Mouse (Mus musculus): ENCODE measurements around the gene Grb7. TPM values are rescaled to one million over a fixed set of nuclear protein-coding genes. Genes with fewer than 3 reads are reported as not detected.

Gene Grb7
- total RNA-seq, 2 experiments from 2014 or later = 0.21 to 0.30 TPM

DNA sequence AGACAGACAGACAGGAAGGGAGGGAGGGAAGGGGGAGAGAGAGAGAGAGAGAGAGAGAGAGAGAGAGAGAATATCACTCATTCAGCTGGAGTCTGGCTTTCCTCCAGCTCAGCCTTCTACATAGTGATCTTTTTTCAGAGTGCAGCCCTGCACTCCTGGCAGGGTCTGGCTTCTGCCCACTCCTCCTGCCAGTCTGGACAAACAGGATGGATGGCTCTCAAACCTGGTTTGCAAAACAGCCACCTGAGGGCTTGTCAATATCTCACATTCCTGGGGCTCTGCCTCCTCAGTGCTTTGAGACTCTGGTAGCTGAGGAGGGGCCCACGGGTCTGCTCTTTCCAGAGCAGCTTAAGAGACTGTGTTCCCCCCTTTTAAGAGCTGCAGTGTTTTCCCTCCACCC is 956 bp upstream of the Grb7 start:
- no peak for DNase-seq

DNA sequence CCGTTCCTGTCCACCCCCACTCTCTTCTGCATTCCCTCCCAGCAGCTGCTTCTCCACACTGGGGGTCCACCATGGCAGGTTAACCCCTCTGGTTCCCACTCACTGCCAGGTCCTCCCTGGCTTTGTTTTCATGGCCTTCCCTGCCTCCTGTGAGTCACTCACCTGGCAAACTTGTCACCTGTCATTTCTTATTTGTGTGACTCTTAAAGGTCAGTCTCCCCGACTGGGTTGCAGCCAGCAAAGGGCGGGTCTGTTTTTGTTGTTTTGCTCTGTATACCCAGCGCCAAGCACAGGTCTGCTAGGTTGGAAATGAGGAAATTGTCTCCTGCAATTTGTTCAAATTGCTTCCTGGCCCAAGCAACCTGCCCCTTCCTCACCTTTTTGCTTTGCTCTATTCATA is 515 bp upstream of the Grb7 start:
- DNase-seq = no peak

DNA sequence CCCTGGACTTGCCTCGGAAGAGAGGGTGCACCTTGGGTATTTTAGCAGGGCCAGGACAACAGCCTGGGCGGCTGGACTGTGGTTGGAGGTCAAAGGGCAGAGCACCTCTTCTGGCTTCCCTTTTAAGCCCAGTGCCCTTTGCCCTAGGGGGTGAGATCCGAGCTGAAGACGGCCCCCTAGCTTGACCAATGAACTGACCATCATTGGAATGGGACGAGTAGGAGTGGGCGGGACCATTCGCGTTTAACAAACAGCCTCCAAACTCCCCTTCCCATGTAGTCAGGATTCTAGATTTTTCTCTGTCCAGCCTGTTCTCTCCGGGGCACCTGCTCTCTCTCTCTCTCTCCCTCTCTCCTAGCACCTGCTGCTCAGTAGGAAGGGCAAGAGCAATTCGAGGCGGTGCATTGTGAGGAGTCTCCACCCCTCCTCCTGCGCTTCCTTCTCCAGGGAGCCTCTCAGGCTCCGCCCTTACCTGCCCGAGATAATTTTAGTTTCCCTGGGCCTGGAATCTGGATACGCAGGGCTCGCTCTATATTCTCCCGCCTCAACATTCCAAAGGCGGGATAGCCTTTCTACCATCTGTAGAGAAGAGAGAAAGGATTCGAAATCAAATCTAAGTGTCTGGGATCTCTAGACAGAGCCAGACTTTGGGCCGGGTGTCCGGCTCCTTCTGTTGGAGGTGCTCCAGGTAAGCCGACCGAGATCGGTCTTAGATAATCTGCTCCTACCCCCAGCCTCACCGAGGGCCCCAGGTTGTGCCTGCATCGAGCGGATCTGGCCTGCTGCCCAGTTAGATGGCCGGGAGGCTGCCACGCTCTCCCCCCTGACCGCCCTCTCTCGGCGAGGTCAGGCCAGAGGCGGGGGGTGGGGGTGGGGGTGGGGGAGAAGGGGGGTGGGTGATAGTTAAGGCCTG is 624 bp downstream of the Grb7 start:
- no peak for DNase-seq

DNA sequence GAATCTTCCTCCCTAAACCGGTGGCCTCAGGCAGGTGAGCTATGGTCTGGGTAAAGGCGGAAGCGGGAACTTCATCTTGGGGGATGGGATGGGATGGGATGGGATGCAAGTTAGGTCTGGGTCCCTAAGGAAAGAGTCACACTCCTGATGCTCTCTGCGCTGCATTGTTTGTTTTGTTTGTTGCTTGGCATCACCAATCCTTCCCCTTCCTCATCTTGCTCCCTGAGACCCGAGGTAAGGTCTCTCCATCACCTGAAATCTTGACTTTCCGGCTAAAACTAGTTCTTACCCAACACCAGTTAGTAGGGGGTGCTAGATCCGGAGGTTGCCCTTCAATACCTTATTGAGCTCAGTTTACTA is 1.3 kb downstream of the Grb7 start:
- DNase-seq = no peak

DNA sequence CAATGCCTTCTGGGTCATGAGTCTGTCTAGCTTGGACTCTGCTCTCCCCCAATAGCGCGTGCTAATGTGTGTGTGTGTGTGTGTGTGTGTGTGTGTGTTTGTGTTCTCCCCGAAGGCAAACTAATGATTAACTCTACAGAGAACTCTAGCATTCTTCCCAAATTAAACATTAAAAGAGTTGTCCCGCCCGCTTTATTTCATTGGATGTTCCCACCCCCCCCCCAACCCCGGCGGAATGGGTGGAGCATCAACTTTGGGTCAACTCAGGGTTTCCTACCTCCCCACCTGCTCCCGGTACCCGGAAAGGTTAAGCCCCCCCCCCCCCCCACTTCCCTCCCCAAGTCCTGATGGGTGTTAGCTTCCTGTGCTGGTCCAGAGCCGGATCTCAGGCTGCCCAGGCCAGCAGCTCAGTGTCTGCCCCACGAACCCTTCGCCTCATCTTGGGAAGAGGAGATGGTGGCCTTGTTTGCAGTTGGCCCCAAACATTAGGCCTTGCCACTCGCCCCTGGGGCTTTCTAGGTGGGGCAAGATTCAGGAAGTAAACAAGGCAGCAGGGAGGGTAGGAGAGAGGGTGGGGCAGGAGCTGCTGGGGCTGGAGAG is 2.1 kb downstream of the Grb7 start:
- DNase-seq = no peak

DNA sequence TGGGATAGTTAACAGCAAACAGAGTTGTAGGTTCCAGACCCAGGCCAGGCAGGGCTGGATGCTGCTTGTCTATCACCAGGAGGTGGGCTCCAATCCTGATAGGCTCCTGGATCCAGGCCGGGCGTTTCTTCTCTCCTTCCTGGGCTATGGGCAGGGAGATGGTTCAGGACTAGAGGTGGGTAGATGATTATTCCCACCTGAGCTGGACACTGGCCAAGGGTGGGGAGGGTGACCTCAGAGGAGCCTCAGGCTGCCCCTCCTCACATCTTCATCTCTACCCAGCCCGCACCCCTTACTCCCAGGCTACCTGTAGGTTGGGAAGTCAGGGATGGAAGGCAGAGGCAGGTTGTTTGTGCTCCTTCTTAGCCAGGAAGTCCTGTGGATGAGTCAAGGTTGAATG is 3.2 kb downstream of the Grb7 start:
- no peak for DNase-seq

DNA sequence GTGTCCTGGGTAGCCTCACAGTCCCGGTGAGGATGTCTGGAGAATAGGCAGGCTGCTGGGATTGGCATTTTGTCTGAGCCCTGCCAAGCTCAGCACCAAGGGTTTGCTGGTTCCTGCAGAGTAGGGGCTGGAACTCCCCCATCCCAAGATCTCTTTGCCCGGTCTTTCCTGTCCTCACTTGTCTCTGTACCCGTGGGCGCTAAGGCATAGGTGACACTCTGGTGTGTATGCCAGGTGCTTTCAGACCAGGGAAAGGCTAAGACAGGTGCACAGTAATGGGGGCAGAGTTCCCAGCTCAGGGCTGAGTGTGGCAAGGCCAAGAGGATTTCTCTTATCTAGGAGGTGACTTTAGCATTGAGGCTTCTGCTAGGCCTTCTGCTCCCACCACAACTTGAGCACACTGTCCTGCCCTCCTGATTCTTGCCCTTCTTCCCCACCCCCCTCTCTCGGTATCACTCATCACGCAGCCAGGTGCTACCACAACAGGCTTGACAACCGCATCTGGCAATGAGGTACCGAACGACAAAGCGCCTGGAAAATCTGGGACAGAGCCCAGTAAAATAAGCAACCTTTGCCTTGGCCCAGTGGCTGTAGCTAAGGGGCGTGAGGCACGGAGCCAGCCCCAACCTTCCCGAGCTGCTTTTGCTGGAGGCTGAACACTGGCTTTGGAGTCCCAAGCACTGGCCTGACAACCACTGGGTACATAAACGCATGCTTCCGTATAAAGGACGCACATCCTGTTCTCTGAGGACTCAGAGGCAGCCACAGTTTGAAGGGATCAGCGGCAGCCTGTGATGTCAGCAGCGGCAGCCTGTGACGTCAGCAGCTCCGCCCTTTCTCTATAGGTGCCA is 4.0 kb downstream of the Grb7 start:
- DNase-seq = peak; percentile 34 to 46

DNA sequence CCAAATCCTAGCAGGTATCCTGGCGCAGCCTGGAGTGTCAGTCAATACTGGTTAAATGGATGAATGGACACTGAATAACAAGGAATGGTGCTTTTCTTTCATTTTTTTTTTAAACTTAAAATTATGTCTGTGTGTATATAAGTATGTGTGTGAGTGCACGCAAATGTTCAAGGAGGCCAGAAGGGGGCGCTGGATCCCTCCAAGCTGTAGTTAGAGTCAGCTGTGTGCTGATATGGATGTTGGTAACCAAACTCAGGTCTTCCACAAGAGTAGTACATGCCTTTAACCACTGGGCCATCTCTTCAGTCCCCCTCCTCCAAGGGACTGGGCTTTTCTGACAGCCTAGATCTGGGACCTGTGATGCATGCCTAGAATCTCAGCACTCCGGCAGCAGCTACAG is 9.3 kb downstream of the Grb7 start:
- DNase-seq = no peak

DNA sequence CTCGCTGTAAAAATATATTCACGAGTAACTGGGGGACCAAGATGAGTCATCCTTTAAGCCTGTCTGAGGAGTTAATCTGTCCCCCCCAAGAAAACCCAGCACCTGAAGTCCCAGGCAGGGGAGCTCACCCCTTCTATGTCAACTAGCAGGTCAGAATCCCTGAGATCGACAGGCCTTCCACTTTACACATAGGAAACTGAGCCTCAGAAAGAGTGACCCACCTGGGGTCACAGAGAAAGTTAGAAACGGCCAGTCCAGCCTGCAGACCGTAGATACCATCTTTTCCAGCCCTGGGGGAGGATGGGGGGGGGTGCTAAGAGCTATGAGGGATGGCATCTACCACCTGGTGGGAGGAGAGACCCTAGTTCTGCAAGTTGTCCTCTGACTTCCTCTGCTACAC is 10.4 kb downstream of the Grb7 start:
- DNase-seq = no peak

DNA sequence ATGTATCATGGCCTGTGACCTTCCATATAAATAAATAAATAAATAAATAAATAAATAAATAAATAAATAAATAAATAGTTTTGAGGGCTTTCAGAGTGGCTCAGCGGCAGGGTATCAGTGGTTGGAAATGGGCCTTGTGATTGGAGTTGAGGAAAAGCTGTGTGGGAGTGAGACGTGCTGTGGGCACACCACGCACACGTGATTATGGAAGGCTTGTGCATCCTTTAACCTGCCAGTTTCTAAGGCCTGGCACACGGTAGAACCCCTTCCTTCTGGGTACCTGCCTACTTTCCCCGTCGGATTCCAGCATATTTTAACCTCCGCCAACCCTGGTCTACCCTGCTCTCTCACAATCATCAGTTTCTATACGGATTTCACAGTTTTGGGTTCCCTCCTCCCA is 10.8 kb downstream of the Grb7 start:
- DNase-seq = no peak

DNA sequence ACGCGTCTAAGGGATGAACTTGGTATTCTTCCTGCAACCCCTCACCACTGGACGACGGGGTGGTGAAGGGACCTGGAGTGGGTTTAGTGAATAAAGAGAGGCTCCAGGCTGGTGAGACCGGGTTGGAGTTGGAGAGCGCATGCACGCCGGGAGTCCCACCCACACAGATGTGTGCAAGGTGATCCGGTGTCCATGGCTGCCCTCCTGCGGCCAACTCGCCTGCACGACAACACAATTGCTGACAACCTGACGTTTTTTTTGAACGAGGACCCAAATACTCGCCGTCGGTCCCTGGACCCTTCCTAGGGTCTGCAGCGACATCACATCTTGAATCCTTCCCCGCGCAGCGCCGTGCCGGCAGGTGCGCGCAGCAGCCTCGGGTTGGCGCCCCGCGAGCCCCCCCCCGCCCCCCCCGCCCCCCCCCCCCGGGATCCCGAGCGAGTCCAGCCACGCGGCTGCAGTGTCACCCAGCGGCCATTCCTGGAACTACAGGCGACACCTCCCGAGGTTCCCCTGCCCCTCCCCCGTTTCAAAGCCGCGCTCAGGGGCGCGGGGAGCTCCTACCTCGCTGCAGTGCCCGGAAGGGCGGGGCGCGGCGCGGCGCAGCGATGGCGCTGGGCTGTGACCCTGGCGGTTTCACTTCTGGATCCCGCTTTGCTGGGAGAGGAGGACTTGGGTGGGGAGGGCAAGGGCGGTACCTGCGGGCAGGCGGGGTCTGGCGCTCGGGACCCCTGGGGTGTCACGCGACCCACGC is 11.3 kb downstream of the Grb7 start:
- peak; percentile 85 to 91 for DNase-seq

DNA sequence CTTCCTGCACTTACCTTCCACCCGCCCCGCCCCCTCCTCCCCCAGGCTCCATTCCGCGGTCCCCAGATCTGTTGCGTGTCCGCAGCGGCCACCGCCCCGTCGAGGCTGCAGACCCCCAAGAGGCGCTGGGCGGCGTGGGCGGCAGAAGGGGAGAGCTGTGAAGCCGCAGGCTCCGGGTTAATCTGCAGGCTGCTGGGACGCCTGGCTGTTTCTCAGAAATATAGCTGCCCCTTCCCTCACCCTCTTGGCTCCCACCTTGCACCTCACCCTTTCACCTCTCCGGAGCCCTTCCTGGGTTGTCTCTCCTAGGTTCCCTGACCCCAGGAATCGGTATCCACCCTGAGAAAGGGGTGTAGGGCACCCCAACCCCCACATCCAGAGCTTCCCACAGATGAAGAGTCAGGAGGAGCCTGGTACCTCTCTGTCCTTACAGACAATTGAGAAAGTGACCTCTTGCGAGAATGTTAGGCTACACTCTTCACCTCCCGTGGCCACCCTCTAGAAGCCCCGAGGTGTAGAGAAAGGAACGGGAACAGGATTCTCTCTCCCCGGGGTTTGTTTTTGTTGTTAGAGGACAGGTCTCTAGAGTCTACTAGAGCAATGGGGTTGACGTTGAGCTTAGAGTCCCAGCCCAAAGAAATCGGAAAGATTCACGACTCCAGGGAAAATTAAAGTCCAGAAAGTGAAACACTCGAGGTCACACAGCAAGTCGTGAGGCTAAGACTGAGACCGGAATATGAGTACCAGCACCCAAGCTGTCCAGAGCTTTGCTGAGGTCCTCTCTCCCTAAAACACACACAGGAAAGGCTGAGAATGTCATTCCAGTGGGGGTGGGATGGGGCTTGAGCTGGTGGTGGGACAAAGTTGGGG is 12.2 kb downstream of the Grb7 start:
- no peak for DNase-seq

DNA sequence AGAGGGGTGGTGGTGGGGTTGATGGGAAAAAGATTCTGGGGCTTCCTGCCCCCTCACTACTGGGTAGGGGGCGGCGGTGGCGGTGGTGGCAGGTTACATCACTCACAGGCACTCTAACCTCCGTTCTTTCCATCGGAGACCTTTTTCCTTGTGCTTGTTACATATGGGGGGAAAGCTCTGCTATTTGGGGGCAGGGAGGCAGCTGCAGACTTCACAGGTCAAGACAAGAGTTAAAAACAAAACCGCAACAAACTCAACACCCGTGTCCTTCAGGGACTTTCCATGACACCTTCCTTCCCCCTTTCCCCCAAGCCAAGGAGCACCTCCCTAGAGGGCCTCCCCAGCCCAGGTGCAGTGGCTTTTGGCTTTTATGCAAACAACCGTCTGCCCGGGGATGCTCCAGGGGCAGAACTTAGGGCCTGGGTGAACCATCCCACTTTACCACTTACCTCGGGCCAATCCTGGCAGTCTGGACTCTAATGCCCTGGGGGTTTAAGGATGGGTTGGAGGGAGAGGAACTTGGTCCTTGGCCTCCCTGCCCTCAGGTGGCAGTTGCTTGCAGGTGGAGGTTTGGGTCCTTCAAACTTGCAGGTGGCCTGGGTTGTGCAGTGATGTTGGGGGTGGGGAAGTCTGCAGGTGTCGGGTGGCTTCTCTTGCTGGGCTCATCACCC is 13.0 kb downstream of the Grb7 start:
- no peak for DNase-seq

DNA sequence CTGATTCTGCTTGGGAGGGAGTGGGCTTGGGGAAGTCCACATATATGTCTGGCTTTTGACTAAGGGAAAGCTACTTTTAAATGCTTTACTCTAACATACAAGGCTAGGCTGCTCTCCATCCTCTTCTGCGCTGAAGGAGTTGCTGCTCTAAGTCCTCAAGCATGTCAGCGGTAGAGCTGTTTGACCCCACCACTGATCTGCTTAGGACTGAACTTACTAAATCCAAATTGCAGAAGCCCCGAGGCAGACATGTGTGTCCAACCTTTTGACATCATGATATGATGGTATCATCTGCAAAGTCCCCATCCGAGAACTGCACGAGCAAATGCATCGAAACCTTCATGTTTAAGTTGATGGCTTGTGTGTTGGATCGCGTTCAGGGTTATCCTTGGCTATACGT is 13.7 kb downstream of the Grb7 start:
- no peak for DNase-seq

DNA sequence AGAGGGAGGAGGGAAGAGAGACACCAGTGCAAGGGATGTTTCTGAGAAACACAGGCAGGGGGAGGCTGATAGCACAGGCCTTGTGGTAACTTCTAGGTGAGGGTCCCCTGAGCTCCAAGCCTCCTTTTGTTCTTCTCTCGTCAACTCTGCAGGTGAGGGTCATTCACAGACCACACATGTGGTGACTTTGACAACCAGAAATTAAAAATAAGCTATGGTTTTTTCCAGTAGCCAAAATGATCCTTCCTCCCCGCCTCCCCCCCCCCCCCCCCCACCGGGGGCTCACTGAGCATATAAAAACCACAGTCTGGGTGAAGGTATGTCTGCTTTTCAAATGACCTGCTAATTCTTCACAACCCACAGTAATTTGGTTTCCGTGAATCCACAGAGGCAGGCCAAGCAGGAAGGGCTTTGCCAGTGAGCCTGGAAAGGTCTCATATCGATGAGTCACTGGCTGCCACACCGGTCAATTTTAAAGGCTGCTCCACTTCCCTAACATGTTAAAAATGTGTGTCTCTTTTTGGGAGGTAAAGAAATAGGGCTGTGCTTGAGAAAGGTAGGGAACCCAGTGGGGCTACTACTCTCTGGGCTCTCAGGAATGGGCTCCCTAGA is 15.0 kb downstream of the Grb7 start:
- no peak for DNase-seq

DNA sequence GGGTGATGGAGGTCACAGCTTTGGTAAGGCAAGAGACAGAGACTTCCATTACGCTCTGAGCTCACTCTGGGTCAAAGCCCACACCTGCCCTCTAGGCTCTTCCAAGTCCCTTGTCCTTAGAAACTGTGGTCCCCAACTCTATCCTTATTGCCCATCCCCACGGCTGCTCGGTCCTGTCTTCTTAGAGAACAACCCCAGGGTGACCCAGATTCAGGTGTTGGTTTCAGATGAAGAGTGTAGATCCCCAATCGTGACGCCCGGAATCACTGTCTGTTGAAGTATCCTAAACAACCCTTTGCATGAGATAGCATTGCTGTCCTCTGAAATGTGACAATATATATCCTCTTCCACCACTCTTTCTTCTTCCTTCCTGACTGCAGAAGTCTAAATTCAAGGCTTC is 16.1 kb downstream of the Grb7 start:
- no peak for DNase-seq

DNA sequence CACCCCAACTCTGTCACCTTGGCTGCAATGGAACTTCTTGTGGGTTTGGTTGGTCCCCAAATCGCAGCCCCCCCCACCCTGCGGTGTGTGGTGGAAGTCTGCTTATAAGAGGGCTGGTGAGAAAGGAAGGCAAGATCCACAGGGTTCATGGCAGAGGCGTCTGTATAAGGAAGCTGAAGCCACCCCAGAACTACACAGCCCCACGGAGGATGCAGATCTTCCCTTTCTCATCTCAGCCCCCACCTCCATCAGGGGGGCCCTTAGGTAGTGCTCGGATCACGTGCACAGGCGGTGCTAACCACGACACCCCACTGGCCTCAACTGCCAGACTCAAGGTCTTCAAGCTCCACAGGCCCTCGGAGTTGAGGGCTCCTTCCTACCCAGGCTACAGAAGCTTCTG is 17.7 kb downstream of the Grb7 start:
- DNase-seq = no peak

DNA sequence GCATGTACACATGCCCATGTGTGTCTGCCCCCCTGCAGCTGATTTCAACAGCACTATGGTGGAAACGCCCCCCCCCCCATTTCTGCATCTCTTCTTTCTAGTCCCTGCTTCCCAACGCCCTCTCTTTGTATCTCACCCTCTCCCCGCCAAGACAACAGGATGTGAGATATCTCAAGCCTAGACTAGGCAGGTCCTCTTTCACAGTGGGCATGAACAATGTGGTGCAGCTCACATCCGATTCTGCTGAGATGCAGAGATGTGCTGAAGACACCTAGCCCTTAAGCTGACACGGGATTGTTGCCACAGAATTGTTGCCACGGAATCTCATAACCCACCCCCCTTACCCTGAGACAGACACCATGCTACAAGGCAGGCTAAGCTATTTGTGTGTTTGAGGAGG is 18.3 kb downstream of the Grb7 start:
- no peak for DNase-seq

DNA sequence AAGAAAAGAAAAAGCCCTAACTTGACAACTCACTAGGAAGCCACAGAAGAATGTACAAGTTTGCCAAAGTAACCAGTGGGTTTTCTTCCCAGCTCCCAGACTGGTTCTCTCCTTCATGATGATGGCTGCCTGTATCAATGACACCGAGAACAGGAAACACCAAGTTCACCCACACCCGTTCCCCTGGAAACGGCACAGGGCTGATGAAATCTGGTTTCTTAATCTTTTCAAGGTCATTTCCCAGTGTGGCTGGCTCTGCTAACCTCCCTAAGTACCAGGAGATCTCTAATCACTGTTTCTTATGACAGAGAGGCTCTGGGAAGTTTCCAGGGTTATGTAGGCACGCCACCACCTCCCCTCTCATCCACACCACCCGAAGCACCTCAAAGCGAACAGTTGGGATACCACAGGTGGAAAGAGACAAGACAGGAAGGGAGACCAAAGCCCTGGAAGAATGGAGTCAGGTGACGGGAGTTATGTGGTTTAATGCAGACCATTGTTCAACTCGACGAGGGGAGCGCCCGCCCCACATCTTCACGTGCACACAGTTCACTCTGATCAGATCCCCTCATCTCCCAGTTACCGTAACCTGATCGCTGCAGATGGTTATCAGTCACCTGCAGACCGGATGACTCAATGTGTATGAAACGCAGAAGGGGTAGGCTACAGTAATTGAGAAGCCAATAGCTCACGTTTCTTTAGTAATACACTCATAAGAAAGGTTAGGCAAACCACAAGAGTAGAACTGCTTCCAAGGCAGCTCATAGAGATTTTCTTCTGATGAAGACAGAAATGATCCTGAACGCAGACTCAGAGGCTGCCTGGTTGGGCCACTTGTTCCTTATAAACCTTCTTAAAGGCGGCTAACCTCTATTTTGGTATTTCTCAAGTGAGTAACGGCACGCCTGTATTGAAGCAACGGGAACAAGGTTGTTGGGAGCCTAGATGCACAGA is 23.8 kb downstream of the Grb7 start:
- no peak for DNase-seq
